Mouse (Mus musculus) kidney, postnatal 0 days (tissue): ENCODE measurements at regions not wholly inside any gene's neighbourhood (a gene's known extent, or its start where the extent isn't known, plus 50 kb on each side); places are given as distances from the start of the nearest gene placed in this dataset.

Experiments
- ATAC-seq: fragments of 200-750 bp; cut with Nextera tagmentation; replicated peaks from 2 replicates; pipeline ENCODE4 v1.8.0; 2017; ENCODE audit warnings: low read depth, moderate number of reproducible peaks, moderate TSS enrichment, moderate library complexity; ENCODE audit not compliant: low FRiP score
- DNase-seq: peaks from one replicate; pipeline ENCODE4 v3.0.0-alpha.2; 2016; ENCODE audit warnings: low spot score
- H3K27ac ChIP-seq: fragments of 300-500 bp; sonication (generic); 2 replicates; pipeline ENCODE4 v1.5.1; 2014; ENCODE audit warnings: mild to moderate bottlenecking
- H3K27me3 ChIP-seq: fragments of 300-500 bp; sonication (generic); 2 replicates; pipeline ENCODE4 v1.6.1; 2014; ENCODE audit warnings: low read length, mixed read lengths; ENCODE audit not compliant: insufficient read depth
- H3K36me3 ChIP-seq: fragments of 300-500 bp; sonication (generic); 2 replicates; pipeline ENCODE4 v1.6.1; 2014; ENCODE audit warnings: low read length, mixed read lengths; ENCODE audit not compliant: insufficient read depth
- H3K4me1 ChIP-seq: fragments of 300-500 bp; sonication (generic); replicated peaks from 2 replicates; pipeline ENCODE4 v1.6.1; 2014; ENCODE audit warnings: antibody characterized with exemption, low read length, mixed read lengths; ENCODE audit not compliant: insufficient read depth
- H3K4me2 ChIP-seq: fragments of 300-500 bp; sonication (generic); 2 replicates; pipeline ENCODE4 v1.6.1; 2014; ENCODE audit warnings: mild to moderate bottlenecking, low read length, moderate library complexity, mixed read lengths
- H3K4me3 ChIP-seq: fragments of 300-500 bp; sonication (generic); replicated peaks from 2 replicates; pipeline ENCODE4 v1.5.1; 2014; ENCODE audit warnings: low read depth, low read length
- H3K9ac ChIP-seq: fragments of 300-500 bp; sonication (generic); 2 replicates; pipeline ENCODE4 v1.6.1; 2014; ENCODE audit warnings: low read depth, low read length
- H3K9me3 ChIP-seq: fragments of 300-500 bp; sonication (generic); replicated peaks from 2 replicates; pipeline ENCODE4 v1.6.1; 2016; ENCODE audit warnings: low read length, inconsistent platforms, mixed read lengths
- CTCF ChIP-seq: IDR thresholded peaks from 2 replicates; pipeline ENCODE4 v1.5.1; 2016; ENCODE audit warnings: antibody characterized with exemption, low read depth, mild to moderate bottlenecking, moderate library complexity
- WGBS: fragments of 180-500 bp; shearing (Covaris S2); extraction: QIAGEN DNeasy Blood & Tissue Kit; methylation state at CpG from one replicate; pipeline ENCODE4 v1.1.7; 2014; 5-methylcytosine and 5-hydroxymethylcytosine counted together

- DNase-seq (peak; percentile 74), ATAC-seq (no peak)
- H3K4me1 ChIP-seq: peaks cover 15% of the 10 kb centered on the region
- H3K36me3 ChIP-seq: no peaks in the 10 kb centered on the region
- TF ChIP-seq CTCF: peak; percentile 22; the same call in 1 of the 2 replicates
- H3K27me3 ChIP-seq: no peaks in the 10 kb centered on the region
- H3K27ac ChIP-seq: peak overlapping the region; percentile 54
- peak overlapping the region; percentile 35; the same call in 1 of the 2 replicates for H3K4me2 ChIP-seq
- H3K9ac ChIP-seq: no peak overlapping the region
- H3K4me3 ChIP-seq: no peak overlapping the region
- 8% methylated on average over 17 of the region's 17 CpGs for WGBS
- H3K9me3 ChIP-seq: no peaks in the 10 kb centered on the region
Observed at GRCm38 (mm10) chr11:79806911-79807466, 155.2 kb downstream of the Utp6 start.

- H3K9ac ChIP-seq: no peak overlapping the region
- no peaks in the 10 kb centered on the region for H3K36me3 ChIP-seq
- H3K9me3 ChIP-seq: no peaks in the 10 kb centered on the region
- H3K27ac ChIP-seq: peak overlapping the region; percentile 54; the same call in 1 of the 2 replicates
- ATAC-seq (no peak), DNase-seq (no peak)
- 68% methylated on average over 10 of the region's 10 CpGs for whole genome bisulfite sequencing
- TF ChIP-seq CTCF: no peak
- peaks cover 15% of the 10 kb centered on the region for H3K4me1 ChIP-seq
- H3K4me2 ChIP-seq: peak overlapping the region; percentile 35; the same call in 1 of the 2 replicates
- no peak overlapping the region for H3K4me3 ChIP-seq
- no peaks in the 10 kb centered on the region for H3K27me3 ChIP-seq
Observed at GRCm38 (mm10) chr11:79806417-79806816, 155.8 kb downstream of the Utp6 start.

GRCm38 (mm10) chr11:79805981-79806415 is 156.2 kb downstream of the Utp6 start:
- Histone ChIP-seq H3K9ac (no peak overlapping the region), H3K36me3 (no peaks in the 10 kb centered on the region), H3K27me3 (no peaks in the 10 kb centered on the region), H3K27ac (peak overlapping the region; percentile 54; the same call in 1 of the 2 replicates), H3K9me3 (no peaks in the 10 kb centered on the region), H3K4me2 (no peak overlapping the region), H3K4me3 (no peak overlapping the region), H3K4me1 (peaks cover 15% of the 10 kb centered on the region)
- DNase-seq (peak; percentile 78), ATAC-seq (no peak)
- WGBS: 41% methylated on average over 10 of the region's 10 CpGs
- TF ChIP-seq CTCF: no peak

- ATAC-seq (no peak), DNase-seq (no peak)
- H3K36me3 ChIP-seq: no peaks in the 10 kb centered on the region
- no peak overlapping the region for H3K4me3 ChIP-seq
- H3K27ac ChIP-seq: no peak overlapping the region
- H3K27me3 ChIP-seq: no peaks in the 10 kb centered on the region
- no peak overlapping the region for H3K4me2 ChIP-seq
- 65% methylated on average over 2 of the region's 2 CpGs for WGBS
- H3K4me1 ChIP-seq: peaks cover 15% of the 10 kb centered on the region
- no peak for TF ChIP-seq CTCF
- H3K9ac ChIP-seq: no peak overlapping the region
- no peaks in the 10 kb centered on the region for H3K9me3 ChIP-seq
Observed at GRCm38 (mm10) chr11:79803971-79804370, 158.2 kb downstream of the Utp6 start.

GRCm38 (mm10) chr11:79803006-79803405 is 159.2 kb downstream of the Utp6 start:
- no peak overlapping the region for H3K4me2 ChIP-seq
- WGBS: 53% methylated on average over 5 of the region's 5 CpGs
- ATAC-seq (no peak), DNase-seq (peak; percentile 72)
- H3K36me3 ChIP-seq: no peaks in the 10 kb centered on the region
- no peak overlapping the region for H3K9ac ChIP-seq
- no peaks in the 10 kb centered on the region for H3K27me3 ChIP-seq
- peak overlapping the region; percentile 37; the same call in 1 of the 2 replicates for H3K27ac ChIP-seq
- no peaks in the 10 kb centered on the region for H3K9me3 ChIP-seq
- H3K4me3 ChIP-seq: no peak overlapping the region
- TF ChIP-seq CTCF: no peak
- peaks cover 15% of the 10 kb centered on the region for H3K4me1 ChIP-seq

GRCm38 (mm10) chr11:79802566-79802965 is 159.6 kb downstream of the Utp6 start:
- ATAC-seq (no peak), DNase-seq (no peak)
- H3K27ac ChIP-seq: peak overlapping the region; percentile 37; the same call in 1 of the 2 replicates
- no peaks in the 10 kb centered on the region for H3K9me3 ChIP-seq
- no peak overlapping the region for H3K9ac ChIP-seq
- no peaks in the 10 kb centered on the region for H3K27me3 ChIP-seq
- H3K4me1 ChIP-seq: peaks cover 15% of the 10 kb centered on the region
- no peak for TF ChIP-seq CTCF
- H3K4me3 ChIP-seq: no peak overlapping the region
- H3K36me3 ChIP-seq: no peaks in the 10 kb centered on the region
- 49% methylated on average over 13 of the region's 13 CpGs for whole genome bisulfite sequencing
- no peak overlapping the region for H3K4me2 ChIP-seq

GRCm38 (mm10) chr11:79800256-79800655 is 161.9 kb downstream of the Utp6 start:
- Histone ChIP-seq H3K36me3 (no peaks in the 10 kb centered on the region), H3K4me2 (no peak overlapping the region), H3K4me3 (no peak overlapping the region), H3K9me3 (no peaks in the 10 kb centered on the region), H3K27ac (no peak overlapping the region), H3K9ac (no peak overlapping the region), H3K4me1 (no peaks in the 10 kb centered on the region), H3K27me3 (no peaks in the 10 kb centered on the region)
- no peak for DNase-seq
- no peak for TF ChIP-seq CTCF
- no peak for ATAC-seq
- 29% methylated on average over 8 of the region's 8 CpGs for WGBS
